Mouse (Mus musculus) cerebellum, adult 11-12 months (tissue): ENCODE measurements around the gene Tas2r136.

ENCODE experiments used
- DNase-seq: peaks from one replicate; pipeline ENCODE4 v3.0.0; 2022

Gene Tas2r136

DNA sequence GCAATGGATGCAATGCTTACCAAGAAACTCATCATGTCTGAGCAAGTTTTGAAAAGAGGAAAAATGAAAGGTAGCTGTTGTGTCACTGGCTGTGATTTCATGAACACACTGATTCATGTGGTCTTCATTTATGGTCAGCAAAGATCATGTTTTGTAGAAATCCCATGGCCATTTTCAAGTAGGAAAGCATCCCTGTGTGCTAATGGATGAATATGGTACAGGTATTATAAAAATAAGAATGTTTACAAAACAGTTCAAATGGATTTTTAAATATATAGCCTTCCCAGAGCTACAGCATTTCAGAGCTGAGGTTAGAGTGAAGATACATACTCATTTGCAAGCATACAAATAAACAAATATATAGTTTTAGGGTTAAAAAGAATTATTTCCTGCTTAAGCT lies at the start of gene Tas2r136:
TSS of gene Tas2r136 (minus strand) at position 101 of the 400 bp plus-strand sequence.
- no peak for DNase-seq

GRCm38 (mm10) chr6:132802518-132802917 lies 24.6 kb upstream of the Tas2r136 start, which contains the start of gene Tas2r117:
TSS of gene Tas2r117 (plus strand) at chr6:132802818.
- DNase-seq, result no peak

- no peak for DNase-seq
These were observed 17.4 kb upstream of the Tas2r136 start for GRCm38 (mm10) chr6:132795393-132795792.

- no peak for DNase-seq
These were observed 16.1 kb downstream of the Tas2r136 start, which contains the start of gene Tas2r102 for GRCm38 (mm10) chr6:132761831-132762230. TSS of gene Tas2r102 (plus strand) at chr6:132762131.

- DNase-seq, result no peak
These were observed 23.5 kb downstream of the Tas2r136 start, which contains the start of gene Tas2r124 for GRCm38 (mm10) chr6:132754430-132754829. TSS of gene Tas2r124 (plus strand) at chr6:132754730.

GRCm38 (mm10) chr6:132750206-132750605 lies 27.8 kb downstream of the Tas2r136 start:
- DNase-seq, result no peak

DNA sequence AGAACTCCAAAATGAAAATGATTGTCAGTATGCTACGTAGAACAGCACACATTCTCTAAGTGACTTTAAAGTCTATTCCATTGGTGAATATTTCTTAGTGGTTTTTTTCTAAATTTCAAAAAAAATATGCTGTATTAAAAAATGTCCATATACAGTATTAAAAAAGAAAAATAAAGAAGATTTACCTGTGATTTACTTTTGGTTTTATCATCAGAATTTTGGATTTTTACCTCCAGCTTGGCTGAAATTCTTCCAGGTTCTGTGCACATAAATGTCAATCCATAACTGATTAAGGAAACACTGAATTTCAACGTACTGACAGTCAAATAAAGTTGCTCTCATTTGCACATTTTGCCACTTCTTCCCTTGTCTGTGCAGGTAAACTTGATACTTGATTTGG lies 40.0 kb downstream of the Tas2r136 start, which contains the start of gene Tas2r115:
TSS of gene Tas2r115 (minus strand) at position 101 of the 400 bp plus-strand sequence.
- DNase-seq, result no peak
